Mouse (Mus musculus) heart, postnatal 0 days (tissue): ENCODE measurements at regions not wholly inside any gene's neighbourhood (a gene's known extent, or its start where the extent isn't known, plus 50 kb on each side); places are given as distances from the start of the nearest gene placed in this dataset.

Source experiments
- ATAC-seq: fragments of 200-750 bp; cut with Nextera tagmentation; 2 replicates; pipeline ENCODE4 v1.8.0; 2017; ENCODE audit warnings: low read depth, moderate number of reproducible peaks, moderate library complexity; ENCODE audit not compliant: insufficient read depth
- DNase-seq: peaks from one replicate; pipeline ENCODE4 v3.0.0-alpha.2; 2016; ENCODE audit warnings: low spot score
- H3K27ac ChIP-seq: fragments of 300-500 bp; sonication (generic); 2 replicates; pipeline ENCODE4 v1.5.1; 2014; ENCODE audit warnings: low read depth, mild to moderate bottlenecking
- H3K27me3 ChIP-seq: fragments of 300-500 bp; sonication (generic); 2 replicates; pipeline ENCODE4 v1.6.1; 2014; ENCODE audit warnings: low read length, mixed read lengths; ENCODE audit not compliant: control insufficient read depth, insufficient read depth
- H3K36me3 ChIP-seq: fragments of 300-500 bp; sonication (generic); replicated peaks from 2 replicates; pipeline ENCODE4 v1.6.1; 2014; ENCODE audit warnings: low read length, mixed read lengths; ENCODE audit not compliant: control insufficient read depth, insufficient read depth
- H3K4me1 ChIP-seq: fragments of 300-500 bp; sonication (generic); 2 replicates; pipeline ENCODE4 v1.6.1; 2014; ENCODE audit warnings: antibody characterized with exemption; ENCODE audit not compliant: control insufficient read depth, insufficient read depth
- H3K4me2 ChIP-seq: fragments of 300-500 bp; sonication (generic); 2 replicates; pipeline ENCODE4 v1.6.1; 2014; ENCODE audit warnings: low read depth, mild to moderate bottlenecking, low read length, moderate library complexity
- H3K4me3 ChIP-seq: fragments of 300-500 bp; sonication (generic); 2 replicates; pipeline ENCODE4 v1.5.1; 2014; ENCODE audit warnings: low read depth, low read length
- H3K9ac ChIP-seq: fragments of 300-500 bp; sonication (generic); replicated peaks from 2 replicates; pipeline ENCODE4 v1.6.1; 2014; ENCODE audit warnings: low read depth, low read length, mixed read lengths
- H3K9me3 ChIP-seq: fragments of 300-500 bp; sonication (generic); replicated peaks from 2 replicates; pipeline ENCODE4 v1.6.1; 2016; ENCODE audit warnings: low read length; ENCODE audit not compliant: control insufficient read depth
- CTCF ChIP-seq: IDR thresholded peaks from 2 replicates; pipeline ENCODE4 v1.5.1; 2016; ENCODE audit warnings: antibody characterized with exemption, control low read depth, low read depth
- EP300 ChIP-seq: IDR thresholded peaks from 2 replicates; pipeline ENCODE4 v1.6.1; 2016; ENCODE audit warnings: antibody characterized with exemption, low read depth
- WGBS: fragments of 180-500 bp; shearing (Covaris S2); extraction: QIAGEN DNeasy Blood & Tissue Kit; methylation state at CpG from one replicate; pipeline ENCODE4 v1.1.7; 2014; 5-methylcytosine and 5-hydroxymethylcytosine counted together

DNA sequence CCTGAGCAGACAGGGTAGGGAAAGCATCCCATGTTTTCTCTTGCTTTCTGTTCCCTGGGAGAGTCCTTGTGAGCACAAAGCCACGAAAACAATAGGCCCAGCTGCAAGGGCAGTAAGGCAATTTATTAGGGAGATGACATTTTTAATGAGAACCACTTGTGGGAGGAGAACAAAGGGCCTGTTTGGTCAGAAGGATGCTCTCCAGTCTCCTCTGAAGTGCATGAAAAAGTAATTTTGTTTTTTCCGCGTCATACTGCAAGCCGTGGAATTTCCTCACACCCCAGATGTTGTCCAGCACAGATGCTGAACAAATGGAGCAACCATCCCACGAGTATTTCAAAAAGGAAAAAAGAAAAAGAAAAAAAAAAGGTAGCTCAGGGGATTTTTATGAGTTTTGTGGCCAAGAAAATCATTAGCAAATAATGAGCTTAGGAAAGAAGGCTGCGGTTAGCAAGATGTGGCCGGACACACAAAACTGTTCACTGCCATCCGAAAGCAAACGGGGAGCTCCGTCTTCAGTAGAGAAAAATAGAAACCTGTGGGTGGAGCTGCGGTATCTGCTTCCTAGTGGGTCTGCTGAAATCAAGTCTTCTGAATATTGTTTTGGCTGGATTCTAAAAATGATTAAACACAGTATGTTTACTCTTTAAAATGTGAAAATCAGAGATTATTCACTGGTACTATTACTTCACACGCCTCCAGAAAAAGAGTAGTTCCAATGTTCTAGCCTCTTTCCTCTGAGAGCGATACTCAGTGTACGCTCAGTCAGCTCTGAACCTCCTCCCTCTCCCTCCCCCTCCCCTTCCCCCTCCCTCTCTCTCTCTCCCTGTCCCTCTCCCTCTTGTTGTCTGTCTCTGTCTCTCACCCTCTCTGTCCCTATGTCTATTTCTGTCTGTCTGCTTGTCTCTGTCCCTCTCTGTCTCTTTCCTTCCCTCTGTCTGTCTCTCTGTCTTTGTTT lies 235.4 kb upstream of the Mctp2 start:
- TF ChIP-seq CTCF (no peak), EP300 (no peak)
- no peaks in the 10 kb centered on the region for H3K4me1 ChIP-seq
- ATAC-seq = no peak
- H3K27ac ChIP-seq = no peak overlapping the region
- no peaks in the 10 kb centered on the region for H3K36me3 ChIP-seq
- H3K9me3 ChIP-seq = no peaks in the 10 kb centered on the region
- H3K27me3 ChIP-seq = no peaks in the 10 kb centered on the region
- DNase-seq = peak; percentile 5
- H3K4me3 ChIP-seq = no peak overlapping the region
- H3K4me2 ChIP-seq = peak overlapping the region; percentile 9; the same call in 1 of the 2 replicates
- WGBS = 55% methylated on average over 14 of the region's 14 CpGs
- H3K9ac ChIP-seq = no peak overlapping the region

- no peak overlapping the region for H3K27ac ChIP-seq
- ATAC-seq = no peak
- no peaks in the 10 kb centered on the region for H3K4me1 ChIP-seq
- H3K27me3 ChIP-seq = no peaks in the 10 kb centered on the region
- no peak for DNase-seq
- H3K4me2 ChIP-seq = no peak overlapping the region
- H3K9ac ChIP-seq = no peak overlapping the region
- H3K4me3 ChIP-seq = no peak overlapping the region
- 76% methylated on average over 4 of the region's 4 CpGs for WGBS
- no peaks in the 10 kb centered on the region; the same call in 1 of the 2 replicates for H3K9me3 ChIP-seq
- no peak for TF ChIP-seq CTCF
- no peak for TF ChIP-seq EP300
- no peaks in the 10 kb centered on the region for H3K36me3 ChIP-seq
Observed at GRCm38 (mm10) chr7:72543501-72543900, 237.1 kb upstream of the Mctp2 start.

- no peaks in the 10 kb centered on the region for H3K27me3 ChIP-seq
- DNase-seq = no peak
- no peaks in the 10 kb centered on the region for H3K36me3 ChIP-seq
- no peak overlapping the region for H3K27ac ChIP-seq
- no peak overlapping the region for H3K9ac ChIP-seq
- TF ChIP-seq CTCF (no peak), EP300 (no peak)
- H3K4me3 ChIP-seq = no peak overlapping the region
- no peak overlapping the region for H3K4me2 ChIP-seq
- no peaks in the 10 kb centered on the region; the same call in 1 of the 2 replicates for H3K9me3 ChIP-seq
- ATAC-seq = no peak
- H3K4me1 ChIP-seq = no peaks in the 10 kb centered on the region
- WGBS = 29% methylated on average over 4 of the region's 4 CpGs
Observed at GRCm38 (mm10) chr7:72543946-72544345, 237.5 kb upstream of the Mctp2 start.

DNA sequence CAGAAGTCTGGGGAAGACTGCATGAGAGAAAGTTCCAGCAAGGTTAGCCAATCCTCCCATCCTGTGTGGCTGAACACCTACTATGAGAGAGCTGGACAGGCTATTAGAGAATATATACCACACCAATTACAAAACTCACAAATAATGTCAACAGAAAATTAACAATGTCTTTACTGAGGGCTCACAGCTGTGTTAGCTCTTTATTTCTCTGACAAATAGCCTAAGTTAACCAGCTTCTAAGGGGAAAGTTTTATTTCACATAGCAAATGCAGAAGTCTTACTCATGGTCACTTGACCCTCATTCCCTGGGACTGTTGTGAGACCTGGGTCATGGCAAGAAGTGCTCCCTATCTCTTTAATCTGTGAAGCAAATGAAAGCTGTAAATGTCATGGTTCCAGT lies 261.0 kb upstream of the Mctp2 start:
- ATAC-seq (no peak), DNase-seq (no peak)
- no peak overlapping the region for H3K9ac ChIP-seq
- H3K27me3 ChIP-seq = no peaks in the 10 kb centered on the region
- no peak overlapping the region for H3K4me3 ChIP-seq
- no peaks in the 10 kb centered on the region for H3K4me1 ChIP-seq
- H3K36me3 ChIP-seq = no peaks in the 10 kb centered on the region
- no peaks in the 10 kb centered on the region for H3K9me3 ChIP-seq
- no peak for TF ChIP-seq EP300
- no peak for TF ChIP-seq CTCF
- H3K4me2 ChIP-seq = no peak overlapping the region
- no peak overlapping the region for H3K27ac ChIP-seq

DNA sequence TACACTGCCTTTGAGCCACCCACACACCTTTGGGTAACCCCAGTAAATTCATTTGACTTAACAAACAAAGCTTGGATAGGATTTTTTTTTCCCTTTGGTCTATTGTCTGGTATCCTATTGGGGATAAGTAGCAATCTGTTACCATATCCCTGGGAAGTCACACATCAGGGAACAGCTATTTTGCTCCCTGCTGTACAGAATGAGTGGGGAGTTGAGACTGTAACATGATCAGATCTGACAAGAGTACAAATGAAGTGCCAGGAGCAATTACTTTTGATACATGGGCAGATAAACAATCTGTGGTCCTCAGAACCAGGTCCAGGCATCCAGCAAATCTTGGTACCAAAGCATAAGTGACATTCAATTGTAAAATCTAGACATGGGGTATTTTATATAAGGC lies 262.8 kb upstream of the Mctp2 start:
- Histone ChIP-seq H3K4me1 (no peaks in the 10 kb centered on the region), H3K9me3 (no peaks in the 10 kb centered on the region), H3K9ac (no peak overlapping the region), H3K36me3 (no peaks in the 10 kb centered on the region), H3K27me3 (no peaks in the 10 kb centered on the region), H3K4me2 (no peak overlapping the region), H3K27ac (no peak overlapping the region), H3K4me3 (no peak overlapping the region)
- no peak for TF ChIP-seq CTCF
- TF ChIP-seq EP300 = no peak
- no peak for DNase-seq
- no peak for ATAC-seq
